Mouse (Mus musculus): ENCODE data around the gene Lipt1.

The Lipt1 gene

GRCm38 (mm10) chr1:37871704-37872103, at the start of gene Lipt1:
Gene Lipt1 (plus strand): TSS chr1:37871738.
- DNase-seq (ENCODE audit: low spot score in 2 of 2): no peak

GRCm38 (mm10) chr1:37831681-37832080, 39.9 kb upstream of the Lipt1 start:
- no peak for DNase-seq (ENCODE audit: low spot score in 2 of 2)

GRCm38 (mm10) chr1:37846878-37847277, 24.7 kb upstream of the Lipt1 start:
- DNase-seq (ENCODE audit: low spot score in 2 of 2): no peak

DNA sequence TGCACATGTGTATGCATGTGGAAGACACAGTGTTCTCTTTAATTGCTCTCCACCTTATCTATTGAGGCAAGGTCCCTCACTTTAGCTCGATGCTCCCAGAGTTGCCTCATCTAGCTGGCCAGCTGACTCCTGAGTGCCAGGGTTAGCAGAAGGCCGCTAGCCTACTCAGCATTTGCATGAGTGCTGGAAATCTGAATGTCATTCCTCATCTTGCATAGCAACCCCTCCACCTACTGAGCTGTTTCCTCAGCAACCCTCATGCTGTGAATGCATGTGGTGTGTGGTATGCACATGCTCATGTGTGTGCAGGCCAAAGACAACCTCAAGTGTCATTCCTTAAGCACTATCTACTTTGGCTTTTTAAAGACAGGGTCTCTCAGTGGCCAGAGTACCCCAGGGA, 20.8 kb upstream of the Lipt1 start:
- DNase-seq (ENCODE audit: low spot score in 2 of 2): no peak

- peak; percentile 99 for DNase-seq (ENCODE audit: low spot score in 2 of 2)
These were observed 6.8 kb upstream of the Lipt1 start for GRCm38 (mm10) chr1:37864511-37865400.

- DNase-seq (ENCODE audit: low spot score in 2 of 2): no peak
These were observed 5.9 kb upstream of the Lipt1 start for GRCm38 (mm10) chr1:37865401-37866215.

DNA sequence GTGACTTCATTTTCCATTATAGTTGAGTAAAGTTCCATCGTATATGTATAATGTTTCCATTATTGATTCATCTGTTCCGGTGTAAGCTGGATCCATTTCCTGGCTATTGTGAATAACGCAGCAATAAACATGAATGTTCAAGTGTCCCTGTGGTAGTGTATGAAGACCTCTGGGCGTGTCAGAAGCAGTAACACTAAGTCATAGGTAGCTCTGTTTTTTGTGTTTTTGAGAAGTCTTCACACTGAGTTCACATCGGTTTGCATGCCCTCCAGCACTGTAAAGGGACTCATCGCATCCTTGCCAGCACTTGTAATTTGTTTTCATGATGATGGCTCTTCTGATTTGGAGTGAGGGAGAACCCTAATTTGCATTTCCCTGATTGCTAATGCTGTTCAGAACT, 5.3 kb upstream of the Lipt1 start, which contains the start of gene Tsga10:
Gene Tsga10, minus strand, starts transcription at position 144 of the 400 bp plus-strand sequence.
- DNase-seq (ENCODE audit: low spot score in 2 of 2): no peak

DNA sequence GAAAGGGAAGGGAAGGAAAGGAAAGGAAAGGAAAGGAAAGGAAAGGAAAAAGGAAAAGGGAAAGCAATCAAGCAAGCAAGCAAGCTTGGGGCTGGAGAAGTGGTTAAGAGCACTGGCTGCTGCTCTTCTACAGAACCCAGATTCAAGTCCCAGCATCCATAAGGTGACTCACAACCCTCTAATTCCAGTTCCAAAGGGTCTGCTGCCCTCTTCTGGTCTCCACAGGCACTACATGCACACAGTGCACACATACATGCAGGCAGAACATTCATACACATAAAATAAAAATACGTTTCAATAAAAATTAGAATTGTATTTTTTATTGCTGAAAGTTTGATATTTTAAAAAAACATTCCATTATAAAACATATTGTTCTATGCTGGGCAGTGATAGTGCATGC, 4.5 kb upstream of the Lipt1 start:
- DNase-seq (ENCODE audit: low spot score in 2 of 2): no peak

- DNase-seq (ENCODE audit: low spot score in 2 of 2): no peak
These were observed 3.7 kb upstream of the Lipt1 start for GRCm38 (mm10) chr1:37867684-37868322.

DNA sequence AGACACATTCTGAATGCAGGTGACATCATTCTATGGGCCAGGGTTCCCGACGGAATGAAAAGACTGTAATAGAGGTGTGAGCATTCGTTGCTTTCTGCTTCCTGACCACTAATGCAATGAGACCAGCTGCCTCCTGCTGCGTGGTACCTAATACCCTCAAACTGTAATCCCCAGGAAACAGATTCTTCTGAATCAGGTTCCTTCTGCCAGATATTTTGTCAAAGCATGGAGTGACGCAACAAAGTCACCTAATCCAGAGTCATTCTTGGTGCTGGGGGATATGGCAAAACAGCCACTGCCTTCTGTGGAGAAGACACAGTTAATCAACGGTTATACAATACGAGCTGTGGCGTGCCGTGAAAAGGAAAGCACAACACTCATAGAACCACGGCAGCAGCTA, 2.9 kb upstream of the Lipt1 start:
- no peak for DNase-seq (ENCODE audit: low spot score in 2 of 2)

GRCm38 (mm10) chr1:37869362-37869761, 2.2 kb upstream of the Lipt1 start:
- DNase-seq (ENCODE audit: low spot score in 2 of 2): no peak

DNA sequence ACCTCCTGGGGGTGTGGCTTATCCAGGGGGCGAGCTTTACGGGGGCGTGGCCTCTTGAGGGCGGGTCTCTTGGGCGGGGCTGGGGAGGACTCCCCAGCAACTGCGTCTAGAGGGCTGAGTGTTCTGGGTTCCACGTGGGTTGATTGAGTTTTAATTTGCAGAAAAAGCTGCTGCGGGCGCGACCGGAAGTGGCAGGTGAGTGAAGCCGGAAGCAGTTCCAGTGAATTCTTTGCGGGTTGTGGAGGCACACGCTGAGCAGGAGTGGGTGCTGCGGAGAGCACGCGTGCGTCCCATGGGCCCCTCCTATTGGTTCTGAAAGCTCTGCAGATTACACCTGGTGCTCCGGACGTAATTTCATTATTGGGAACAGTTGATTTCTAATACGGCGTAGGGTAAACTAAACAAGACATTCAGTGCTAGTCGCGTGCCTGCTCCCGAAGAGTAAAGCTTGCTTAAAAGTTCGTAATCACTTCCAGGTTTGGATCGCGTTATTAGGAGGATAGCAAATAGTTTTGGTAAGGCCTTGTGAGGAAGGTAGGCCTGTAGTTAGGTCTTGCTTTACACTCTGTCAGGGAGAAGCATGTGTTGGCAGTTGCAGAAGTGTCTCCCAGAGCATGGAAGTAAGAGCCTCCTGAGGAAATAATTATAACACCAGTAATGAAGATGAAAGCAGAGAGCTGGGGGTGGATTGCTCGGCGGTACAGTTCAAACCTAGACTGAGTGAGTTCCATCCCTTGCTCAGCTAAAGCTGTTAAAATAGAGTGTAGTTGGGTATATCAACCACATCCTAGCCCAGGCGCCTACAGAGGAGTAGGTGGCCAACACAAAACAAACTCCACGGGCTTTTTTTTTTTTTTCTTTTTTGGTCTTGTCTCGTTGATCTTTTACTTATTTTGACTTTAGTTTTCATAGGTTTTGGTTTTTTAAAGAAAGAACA, 861 bp downstream of the Lipt1 start:
- peak; percentile 82 to 85 for DNase-seq (ENCODE audit: low spot score in 2 of 2)

- DNase-seq (ENCODE audit: low spot score in 2 of 2): no peak
These were observed 1.6 kb downstream of the Lipt1 start for GRCm38 (mm10) chr1:37873157-37873556.

DNA sequence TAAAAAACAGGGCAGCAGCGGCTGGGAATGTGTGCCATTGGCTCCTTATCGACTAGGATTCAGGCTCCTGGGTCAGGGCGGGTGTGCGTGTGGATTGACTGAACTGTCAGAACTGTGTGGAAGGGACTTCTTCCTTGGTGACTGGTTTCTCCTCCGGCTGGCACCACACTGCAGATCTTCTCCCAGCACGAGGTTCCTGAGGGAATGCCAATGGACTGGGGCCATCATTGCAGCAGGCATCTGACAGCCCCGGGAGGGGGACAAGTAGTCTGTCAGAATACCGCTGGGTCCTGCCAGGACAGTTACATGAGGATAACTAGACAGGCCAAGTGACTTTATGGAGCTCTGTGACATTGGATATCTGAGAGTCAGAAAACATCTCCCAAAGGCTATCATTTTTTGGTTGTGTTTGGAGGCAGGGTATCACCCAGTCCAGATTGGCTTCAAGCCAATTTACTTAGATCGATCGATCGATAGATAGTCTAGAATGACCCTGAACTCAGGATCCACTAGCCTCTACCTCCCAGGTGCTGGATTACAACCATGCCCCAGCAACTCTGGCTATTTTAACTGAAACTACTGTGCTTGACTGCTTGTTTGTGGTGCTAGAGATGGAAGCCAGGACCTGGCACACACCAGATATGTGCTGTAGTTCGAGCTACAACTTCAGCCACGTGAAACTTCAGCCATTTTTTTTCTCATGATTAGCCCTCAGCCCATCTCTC, 6.4 kb downstream of the Lipt1 start:
- no peak for DNase-seq (ENCODE audit: low spot score in 2 of 2)

GRCm38 (mm10) chr1:37883411-37883810, 11.9 kb downstream of the Lipt1 start:
- DNase-seq (ENCODE audit: low spot score in 2 of 2): no peak

DNA sequence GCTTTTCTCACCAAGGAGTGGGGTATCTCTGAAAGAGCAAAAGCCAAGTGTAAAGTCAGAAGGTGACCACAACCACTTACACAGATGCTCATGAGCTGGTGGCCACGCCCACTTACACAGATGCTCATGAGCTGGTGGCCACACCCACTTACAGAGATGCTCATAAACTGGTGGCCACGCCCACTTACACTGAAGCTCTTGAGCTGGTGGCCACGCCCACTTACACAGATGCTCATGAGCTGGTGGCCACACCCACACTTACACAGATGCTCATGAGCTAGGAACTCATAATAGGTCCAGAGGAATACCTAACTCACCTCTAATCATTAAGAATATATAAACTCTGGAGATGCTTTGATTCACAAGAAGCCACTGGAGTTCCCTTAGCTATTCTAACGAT, 12.9 kb downstream of the Lipt1 start:
- DNase-seq (ENCODE audit: low spot score in 2 of 2): no peak

- DNase-seq (ENCODE audit: low spot score in 2 of 2): no peak
These were observed 17.7 kb downstream of the Lipt1 start for GRCm38 (mm10) chr1:37889206-37889605.

DNA sequence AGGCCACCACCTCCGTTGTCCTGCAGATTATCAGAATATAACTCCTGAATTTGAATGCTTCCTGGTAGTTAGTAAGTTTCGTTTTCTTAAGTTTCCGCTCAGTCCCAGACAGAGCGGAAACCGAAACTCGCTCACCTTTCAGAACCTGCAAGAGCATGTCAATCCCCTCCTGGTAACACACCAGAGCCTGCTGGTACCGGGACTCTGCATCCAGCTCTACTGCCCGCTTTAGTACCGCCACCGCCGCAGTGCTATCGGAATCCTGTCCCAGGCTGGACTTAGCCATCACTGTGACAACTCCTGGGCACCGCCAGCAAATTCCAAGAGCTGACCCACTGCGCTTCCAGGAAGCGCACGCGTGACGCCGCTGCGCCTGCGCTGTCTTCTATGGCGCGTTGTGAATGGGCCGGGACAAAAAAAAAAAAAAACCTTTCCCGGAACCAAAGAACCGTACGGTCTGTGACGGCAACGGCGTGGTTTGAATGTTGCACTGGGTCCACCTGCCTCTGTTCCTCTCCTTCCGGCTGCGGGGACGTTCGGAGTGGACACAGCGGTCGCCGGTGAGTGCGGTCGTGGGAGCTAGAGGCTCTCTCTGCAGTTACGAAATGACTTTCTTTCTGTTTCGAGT, 18.6 kb downstream of the Lipt1 start, which contains the start of the genes Mitd1 and Mrpl30:
Gene Mitd1, minus strand, starts transcription at position 387 of the 628 bp plus-strand sequence.
Gene Mrpl30, plus strand, starts transcription at position 453 of the 628 bp plus-strand sequence.
- DNase-seq (ENCODE audit: low spot score in 2 of 2): peak; percentile 84 to 86

DNA sequence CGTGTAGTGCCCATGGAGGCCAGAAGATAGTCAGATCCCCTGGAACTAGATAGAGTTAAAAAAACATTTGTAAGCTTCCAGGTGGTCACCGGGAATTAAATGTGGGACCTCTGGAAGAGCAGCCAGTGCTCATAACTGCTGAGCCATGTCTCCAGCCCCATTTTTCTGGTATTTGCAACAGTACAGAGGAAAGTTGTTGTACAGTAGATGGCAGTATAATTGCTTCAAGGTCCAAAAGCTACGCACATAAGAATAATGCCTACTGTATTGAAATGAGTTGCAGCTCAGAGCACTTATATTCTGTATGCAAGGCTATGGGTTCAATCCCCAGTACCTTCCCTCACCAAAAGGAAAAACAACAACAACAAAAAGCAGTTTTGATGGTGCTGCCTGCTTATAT, 19.9 kb downstream of the Lipt1 start:
- DNase-seq (ENCODE audit: low spot score in 2 of 2): no peak

DNA sequence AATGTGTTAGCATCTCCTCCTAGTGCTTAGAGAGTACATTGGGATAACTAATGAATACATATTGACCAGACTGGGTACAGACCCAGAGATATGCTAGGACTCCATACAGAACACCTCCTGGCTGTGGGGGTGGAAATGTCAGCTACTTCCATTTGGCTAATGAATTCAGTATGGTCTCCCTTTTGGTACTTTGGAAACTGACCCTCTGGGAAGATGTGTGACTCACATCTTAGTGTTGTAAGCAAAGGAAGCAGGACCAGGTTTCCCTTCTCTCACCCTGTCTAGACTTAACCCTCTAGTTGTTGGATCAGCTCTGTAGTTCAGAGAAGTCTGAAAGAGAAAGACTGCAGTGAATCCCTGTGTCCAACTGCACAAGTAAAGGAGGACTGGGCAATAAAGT, 23.1 kb downstream of the Lipt1 start:
- no peak for DNase-seq (ENCODE audit: low spot score in 2 of 2)

Data from right cerebral cortex, postnatal 36 days (tissue).